Mouse (Mus musculus) mouse trophoblast stem cell (cell line): Measurements from ENCODE around the gene Emilin2.

Experiments used
- in situ Hi-C, 2 experiments: fragments of 300-500 bp; cut with MseI, MboI; formaldehyde crosslinking; loops; 2 replicates in 1 of 2; 3 replicates in 1 of 2; pipeline ENCODE4 v1.15.1; 2025

Gene Emilin2

GRCm38 (mm10) chr17:71203998-71204808 is 107.6 kb downstream of the Emilin2 start:
- in situ Hi-C loops: no loop called here
